Mouse (Mus musculus) MEL (cell line): ENCODE data around the gene Tmem132b.

Experiments used
- CTCF ChIP-seq, 3 experiments: IDR thresholded peaks in 2 of 3; conservative IDR thresholded peaks in 1 of 3; 2 replicates each; pipeline ENCODE4 v1.5.1; 2011 to 2012; ENCODE audit warnings: low read length in 3 of 3, low read depth in 2 of 3, mild to moderate bottlenecking in 2 of 3, improper control_type of control experiment in 1 of 3, inconsistent platforms in 1 of 3, mixed read lengths in 1 of 3, moderate library complexity in 1 of 3; ENCODE audit not compliant: control insufficient read depth in 1 of 3, insufficient read depth in 1 of 3, poor library complexity in 1 of 3, severe bottlenecking in 1 of 3
- E2F4 ChIP-seq: IDR thresholded peaks from 2 replicates; pipeline ENCODE4 v1.6.1; 2011; ENCODE audit warnings: low read depth, low read length, improper control_type of control experiment, borderline replicate concordance
- MEF2A ChIP-seq: IDR thresholded peaks from 2 replicates; pipeline ENCODE4 v1.6.1; 2014; ENCODE audit warnings: low read depth, mild to moderate bottlenecking, inconsistent platforms, low read length, improper control_type of control experiment; ENCODE audit not compliant: poor library complexity, insufficient replicate concordance, severe bottlenecking; ENCODE audit errors: extremely low read depth
- UBTF ChIP-seq: IDR thresholded peaks from 2 replicates; pipeline ENCODE4 v1.6.1; 2012; ENCODE audit warnings: low read depth, mild to moderate bottlenecking, inconsistent platforms, low read length, improper control_type of control experiment, moderate library complexity, borderline replicate concordance; ENCODE audit not compliant: insufficient read depth
- ZC3H11A ChIP-seq: IDR thresholded peaks from 2 replicates; pipeline ENCODE4 v1.6.1; 2012; ENCODE audit warnings: low read depth, mild to moderate bottlenecking, inconsistent platforms, low read length, improper control_type of control experiment

- TF ChIP-seq MEF2A (no peak), UBTF (no peak), CTCF (IDR thresholded peaks at IDR 0.05 in 2 of 3, conservative IDR thresholded peaks at IDR 0.05 in 1 of 3; ENCODE audit: control insufficient read depth in 1 of 3, insufficient read depth in 1 of 3, low read depth in 2 of 3, low read length in 3 of 3, poor library complexity in 1 of 3, severe bottlenecking in 1 of 3) (no peak), ZC3H11A (no peak), E2F4 (no peak)
Measured at GRCm38 (mm10) chr5:125766941-125767340, 235.4 kb downstream of the Tmem132b start.
